Mouse (Mus musculus): ENCODE data around the gene Pck1. TPM values are rescaled to one million over a fixed set of nuclear protein-coding genes. Genes with fewer than 3 reads are reported as not detected.
"Not testable (repeated sequence)": the region's sequence is repeated elsewhere in the genome, so short reads cannot be mapped to it uniquely, and the experiment has no call there.

Pck1 gene
- total RNA-seq (2017) = not detected in 2 replicates

DNA sequence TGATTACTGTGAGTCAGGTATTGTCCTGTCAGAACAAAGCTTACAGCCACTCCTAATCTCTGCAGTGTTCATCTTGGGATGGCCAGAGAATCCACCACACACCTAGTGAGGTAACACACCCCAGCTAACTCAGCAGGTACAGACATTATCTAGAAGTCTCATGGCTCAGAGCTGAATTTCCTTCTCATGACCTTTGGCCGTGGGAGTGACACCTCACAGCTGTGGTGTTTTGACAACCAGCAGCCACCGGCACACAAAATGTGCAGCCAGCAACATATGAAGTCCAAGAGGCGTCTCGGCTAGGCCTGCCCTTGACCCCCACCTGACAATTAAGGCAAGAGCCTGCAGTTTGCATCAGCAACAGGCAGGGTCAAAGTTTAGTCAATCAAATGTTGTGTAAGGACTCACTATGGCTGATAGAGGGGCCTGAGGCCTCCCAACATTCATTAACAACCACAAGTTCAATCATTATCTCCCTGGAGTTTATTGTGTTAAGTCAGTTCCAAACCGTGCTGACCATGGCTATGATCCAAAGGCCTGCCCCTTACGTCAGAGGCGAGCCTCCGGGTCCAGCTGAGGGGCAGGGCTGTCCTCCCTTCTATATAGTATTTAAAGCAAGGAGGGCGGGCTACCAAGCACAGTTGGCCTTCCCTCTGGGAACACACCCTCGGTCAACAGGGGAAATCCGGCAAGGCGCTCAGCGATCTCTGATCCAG lies at the start of gene Pck1:
Pck1 (plus strand) TSS at position 613 of the 716 bp plus-strand sequence.
- no peak for ATAC-seq (replicated peaks in 1 of 2; ENCODE audit: insufficient read depth in 1 of 2, low FRiP score in 2 of 2, low TSS enrichment in 1 of 2, low read depth in 1 of 2, poor library complexity in 2 of 2, severe bottlenecking in 2 of 2)

DNA sequence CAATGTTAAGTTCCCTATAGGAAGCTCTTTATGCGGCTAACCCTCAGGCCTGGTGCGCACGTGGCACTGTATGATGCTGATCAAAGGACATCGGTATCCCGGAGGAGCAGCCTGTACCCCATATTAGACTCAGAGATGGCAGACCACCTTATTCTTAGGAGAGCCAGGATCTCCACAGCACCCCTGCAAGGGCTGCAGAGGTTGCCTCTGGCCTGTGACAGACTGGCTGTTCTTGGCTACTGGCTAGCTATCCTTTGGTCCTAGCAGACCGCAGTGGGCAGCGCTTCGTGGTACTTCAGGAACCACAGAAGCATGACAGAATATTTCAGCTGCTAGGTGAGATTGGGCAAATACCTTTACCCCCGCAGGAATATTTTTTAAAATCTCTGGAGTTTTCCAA lies 46.4 kb upstream of the Pck1 start:
- ATAC-seq (replicated peaks in 1 of 2; ENCODE audit: insufficient read depth in 1 of 2, low FRiP score in 2 of 2, low TSS enrichment in 1 of 2, low read depth in 1 of 2, poor library complexity in 2 of 2, severe bottlenecking in 2 of 2) = no peak

DNA sequence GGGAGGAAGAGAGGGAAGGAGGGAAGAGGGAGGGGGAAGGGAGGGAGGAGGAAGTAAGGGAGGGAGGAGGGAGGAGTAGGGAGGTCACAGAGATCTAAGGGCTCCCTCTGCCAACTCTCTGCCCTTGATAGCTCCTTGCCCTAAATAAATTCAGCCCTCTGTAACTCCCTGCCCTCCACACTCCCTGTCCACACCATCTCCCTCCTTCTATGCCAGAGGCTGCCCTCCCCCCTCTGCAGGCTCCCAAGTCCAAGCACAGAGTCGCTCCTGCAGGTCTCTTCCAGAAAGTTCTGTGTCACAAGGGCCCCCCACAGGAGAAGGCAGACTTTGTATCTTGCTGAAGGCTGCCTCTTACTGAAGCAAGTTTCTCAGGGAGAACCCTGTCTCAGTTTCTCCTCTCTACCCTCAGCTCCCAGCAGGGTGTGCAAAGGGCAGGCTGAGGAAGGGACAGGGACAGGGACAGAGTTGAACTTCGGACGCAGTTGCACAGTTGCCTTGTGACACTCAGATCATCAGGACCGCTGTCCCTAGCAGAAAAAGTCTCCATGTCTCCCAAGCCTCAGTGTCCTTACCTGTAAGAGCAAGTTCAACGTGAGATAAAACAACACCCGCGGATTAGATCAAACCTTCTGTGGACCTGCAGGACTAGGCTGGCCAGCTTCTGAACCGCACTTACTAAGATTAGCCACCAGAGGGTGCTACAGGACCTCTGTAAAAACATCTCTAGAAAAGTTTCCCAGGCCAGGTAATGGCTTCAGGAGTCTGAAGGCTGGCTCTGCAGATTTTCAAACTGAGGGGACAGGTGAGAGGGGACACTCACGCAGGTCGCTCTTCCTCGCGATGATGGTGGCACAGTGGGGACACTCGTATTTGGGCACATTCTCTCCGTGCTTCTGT lies 45.7 kb upstream of the Pck1 start:
- peak; percentile 74 to 81; a peak in 3 of 4 replicates for ATAC-seq (replicated peaks in 1 of 2; ENCODE audit: insufficient read depth in 1 of 2, low FRiP score in 2 of 2, low TSS enrichment in 1 of 2, low read depth in 1 of 2, poor library complexity in 2 of 2, severe bottlenecking in 2 of 2)

DNA sequence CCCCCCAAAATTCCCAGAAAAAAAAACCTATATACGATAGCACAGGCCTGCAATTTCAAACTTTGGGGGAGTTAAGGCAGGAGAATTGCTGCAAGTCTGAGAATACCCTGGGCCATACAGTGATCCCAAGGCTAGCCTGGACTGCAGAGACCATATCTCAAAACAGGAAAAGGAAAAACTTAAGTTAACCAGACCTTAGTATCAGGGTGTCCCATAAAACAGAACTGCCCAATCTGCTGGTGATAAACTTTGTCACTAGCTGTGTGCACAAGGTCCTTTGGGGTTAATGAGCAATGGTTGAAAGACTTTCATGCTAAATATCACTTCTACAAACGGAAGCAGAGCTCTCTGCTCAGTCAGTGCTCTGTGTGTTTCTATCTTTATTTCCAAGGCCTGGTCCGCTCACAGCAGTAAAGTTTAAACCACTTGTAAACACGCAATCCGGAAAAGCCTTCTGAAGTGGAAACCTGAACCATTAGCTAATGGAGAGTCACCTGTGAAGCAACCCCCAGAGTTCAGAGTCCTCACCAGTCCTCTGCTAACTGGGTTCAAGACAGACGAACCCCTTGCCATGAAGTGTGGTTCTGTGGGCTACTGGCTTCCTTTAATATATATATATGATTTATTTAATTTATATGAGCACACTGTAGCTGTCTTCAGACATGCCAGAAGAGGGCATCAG lies 44.2 kb upstream of the Pck1 start:
- ATAC-seq (replicated peaks in 1 of 2; ENCODE audit: insufficient read depth in 1 of 2, low FRiP score in 2 of 2, low TSS enrichment in 1 of 2, low read depth in 1 of 2, poor library complexity in 2 of 2, severe bottlenecking in 2 of 2) = no peak

DNA sequence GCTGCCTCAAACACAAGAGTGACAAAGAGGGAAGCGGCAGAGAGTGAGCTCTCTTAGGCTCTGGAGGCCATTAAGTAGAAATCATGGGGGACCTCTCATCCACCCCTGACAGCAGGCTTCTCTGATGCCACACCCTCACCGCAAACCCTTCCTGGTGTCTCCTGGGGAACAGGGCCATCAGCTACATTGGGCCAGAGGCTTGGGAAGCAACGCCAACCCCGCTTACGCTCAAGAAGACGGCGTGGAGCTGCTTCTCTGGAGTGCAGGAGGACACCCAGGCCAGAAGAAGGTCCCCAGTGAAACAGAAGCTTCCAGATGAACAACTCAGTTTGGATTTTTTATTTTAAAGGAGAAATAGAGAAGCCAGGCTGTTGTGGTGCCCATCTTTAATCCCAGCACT lies 43.3 kb upstream of the Pck1 start:
- no peak for ATAC-seq (replicated peaks in 1 of 2; ENCODE audit: insufficient read depth in 1 of 2, low FRiP score in 2 of 2, low TSS enrichment in 1 of 2, low read depth in 1 of 2, poor library complexity in 2 of 2, severe bottlenecking in 2 of 2)

DNA sequence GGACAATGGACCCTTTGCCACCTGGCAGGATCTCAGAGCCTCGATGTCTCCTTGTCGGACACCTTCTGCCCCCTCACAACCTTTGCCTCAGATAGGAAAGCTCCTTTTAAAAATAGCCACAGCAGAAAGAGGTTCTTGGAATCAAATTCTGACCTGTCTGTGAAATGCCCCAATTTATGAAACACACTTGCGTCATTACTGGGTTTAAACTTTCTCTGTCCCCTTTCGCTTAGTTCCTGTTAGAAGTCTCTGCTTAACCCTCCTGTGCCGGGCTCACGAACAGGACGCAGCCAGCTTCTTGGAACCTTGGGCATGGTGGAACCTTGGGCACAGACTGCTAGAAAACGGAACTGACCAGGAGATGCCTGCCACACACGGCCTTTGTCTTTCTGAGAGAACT lies 42.3 kb upstream of the Pck1 start:
- ATAC-seq (replicated peaks in 1 of 2; ENCODE audit: insufficient read depth in 1 of 2, low FRiP score in 2 of 2, low TSS enrichment in 1 of 2, low read depth in 1 of 2, poor library complexity in 2 of 2, severe bottlenecking in 2 of 2) = no peak

DNA sequence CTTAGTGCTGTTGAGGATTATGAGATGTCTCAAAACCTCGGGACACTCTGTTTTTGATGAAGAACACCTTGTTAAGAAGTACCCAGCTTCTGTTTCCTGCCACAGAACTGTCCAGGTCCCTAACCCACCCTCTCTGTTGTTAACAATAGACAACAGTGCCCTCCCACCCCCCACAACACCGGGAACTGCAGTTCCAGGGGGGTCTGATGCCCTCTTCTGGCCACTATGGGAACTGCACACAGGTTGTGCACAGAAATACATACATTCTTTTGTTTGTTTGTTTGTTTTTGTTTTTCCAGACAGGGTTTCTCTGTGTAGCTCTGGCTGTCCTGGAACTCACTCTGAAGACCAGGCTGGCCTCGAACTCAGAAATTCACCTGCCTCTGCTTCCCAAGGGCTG lies 39.1 kb upstream of the Pck1 start:
- ATAC-seq (replicated peaks in 1 of 2; ENCODE audit: insufficient read depth in 1 of 2, low FRiP score in 2 of 2, low TSS enrichment in 1 of 2, low read depth in 1 of 2, poor library complexity in 2 of 2, severe bottlenecking in 2 of 2) = not testable (repeated sequence)

DNA sequence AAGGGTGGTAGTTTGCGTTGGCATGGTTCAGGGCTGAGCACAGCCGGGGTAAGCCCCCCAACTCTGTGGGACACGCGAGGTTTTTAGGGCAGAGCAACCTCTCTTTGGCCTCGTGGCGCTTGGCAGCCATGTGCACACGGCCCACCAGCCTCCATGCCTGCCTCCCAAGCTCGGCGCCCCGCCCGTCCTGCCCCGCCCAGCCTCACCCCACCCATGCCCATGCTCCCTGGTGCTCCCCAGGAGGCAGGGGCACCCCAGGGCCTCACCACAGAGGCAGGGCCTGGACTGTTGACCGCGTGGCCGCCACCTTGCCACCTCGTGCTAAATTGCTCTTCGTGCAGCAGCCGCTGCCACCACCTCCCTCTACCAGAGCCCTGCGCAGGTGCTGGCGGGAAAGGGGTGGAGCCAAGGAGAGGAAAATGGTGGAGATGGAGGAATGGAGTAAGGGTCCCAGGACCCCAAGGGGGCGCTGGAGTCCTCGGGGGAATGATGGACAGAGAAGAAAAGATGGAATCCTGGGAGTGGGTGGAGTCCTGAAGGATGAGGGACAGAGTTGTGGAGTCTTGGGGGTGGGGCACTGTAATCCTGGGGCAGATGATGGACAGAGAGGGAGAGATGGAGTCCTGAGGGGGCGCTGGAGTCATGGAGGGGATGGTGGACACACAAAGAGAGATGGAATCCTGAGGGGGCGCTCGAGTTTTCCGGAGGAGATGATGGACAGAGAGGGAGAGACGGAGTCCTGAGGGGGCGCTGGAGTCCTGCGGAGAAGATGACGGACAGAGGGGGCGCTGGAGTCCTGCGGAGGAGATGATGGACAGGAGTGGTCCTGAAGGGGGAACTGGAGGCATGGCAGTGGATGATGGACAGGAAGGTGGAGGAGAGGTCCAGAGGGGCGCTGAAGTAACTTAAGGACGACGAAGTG lies 33.6 kb upstream of the Pck1 start, which contains the start of gene Ctcfl:
Ctcfl (minus strand) TSS at position 503 of the 922 bp plus-strand sequence.
- ATAC-seq (replicated peaks in 1 of 2; ENCODE audit: insufficient read depth in 1 of 2, low FRiP score in 2 of 2, low TSS enrichment in 1 of 2, low read depth in 1 of 2, poor library complexity in 2 of 2, severe bottlenecking in 2 of 2) = no peak

DNA sequence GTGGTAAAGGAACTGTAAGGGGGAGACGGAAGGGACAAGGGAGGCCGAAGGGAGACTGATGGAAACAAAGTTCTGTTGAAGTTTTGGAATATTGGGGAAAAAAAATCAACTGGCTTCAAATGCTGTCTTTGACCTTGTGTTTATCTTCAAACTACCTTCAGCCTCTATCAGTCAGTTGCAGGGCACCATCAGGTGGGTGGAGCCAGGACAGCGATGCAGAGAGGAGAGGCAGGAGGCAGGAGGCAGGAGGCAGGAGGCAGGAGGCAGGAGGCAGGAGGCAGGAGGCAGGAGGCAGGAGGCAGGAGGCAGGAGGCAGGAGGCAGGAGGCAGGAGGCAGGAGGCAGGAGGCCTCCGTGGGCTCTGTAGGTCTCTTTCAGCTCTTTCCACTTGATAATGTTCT lies 32.7 kb upstream of the Pck1 start:
- not testable (repeated sequence) for ATAC-seq (replicated peaks in 1 of 2; ENCODE audit: insufficient read depth in 1 of 2, low FRiP score in 2 of 2, low TSS enrichment in 1 of 2, low read depth in 1 of 2, poor library complexity in 2 of 2, severe bottlenecking in 2 of 2)

DNA sequence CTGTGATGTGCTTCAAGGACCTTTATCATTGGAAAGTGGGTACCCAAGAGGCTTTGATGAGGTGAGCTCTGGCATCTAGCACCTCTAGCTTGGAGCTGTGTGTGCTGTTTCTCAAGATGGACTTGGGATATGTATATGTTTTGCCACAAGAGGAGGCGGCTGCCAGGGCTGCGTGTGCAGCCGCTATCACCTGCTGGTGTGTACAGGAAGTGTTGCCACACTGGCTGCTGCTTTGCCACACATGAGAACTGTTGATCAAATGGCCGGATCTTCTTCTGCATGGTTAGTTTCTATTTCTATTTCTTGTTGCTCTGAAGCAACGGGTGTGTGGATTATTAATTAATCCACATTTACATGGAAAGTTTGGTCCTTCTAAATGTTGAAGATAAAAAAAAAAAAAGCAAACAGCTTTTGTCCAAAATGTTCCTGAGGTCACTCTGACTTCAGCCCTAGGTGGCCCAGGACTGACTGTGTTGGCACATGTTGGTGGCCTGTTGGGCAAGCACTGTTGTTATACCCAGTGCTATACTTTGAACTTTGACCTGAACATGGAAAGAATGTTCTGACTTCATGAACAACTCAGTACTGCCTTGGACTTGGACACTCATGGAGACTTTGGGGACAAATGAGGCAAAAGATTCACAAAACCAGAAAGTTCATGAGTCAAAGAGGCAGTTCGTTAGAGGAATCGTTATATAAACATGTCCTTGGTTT lies 28.7 kb upstream of the Pck1 start:
- ATAC-seq (replicated peaks in 1 of 2; ENCODE audit: insufficient read depth in 1 of 2, low FRiP score in 2 of 2, low TSS enrichment in 1 of 2, low read depth in 1 of 2, poor library complexity in 2 of 2, severe bottlenecking in 2 of 2) = 0 out of 4 replicates have a peak, but pooled peaks of 1 of the 2 experiments have one; percentile 17

DNA sequence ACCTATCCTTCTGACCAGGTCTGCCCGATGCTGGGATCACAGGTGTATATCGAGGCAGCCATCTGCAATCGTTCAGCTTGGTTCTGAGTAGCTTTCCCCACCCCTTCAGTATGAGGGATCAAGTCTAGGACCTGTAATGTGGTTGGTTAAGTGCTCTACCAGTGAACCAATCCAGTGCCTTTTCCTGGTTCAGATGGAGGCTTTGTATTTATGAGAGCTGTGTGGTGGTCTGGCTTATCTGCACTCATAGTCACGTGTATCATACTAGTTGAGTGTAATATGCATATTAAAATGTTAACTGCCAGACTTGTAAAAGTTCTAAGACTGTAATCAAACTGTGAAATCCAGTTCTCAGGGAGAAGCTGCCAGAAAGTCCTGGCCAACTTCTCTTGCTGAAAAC lies 26.5 kb upstream of the Pck1 start:
- ATAC-seq (replicated peaks in 1 of 2; ENCODE audit: insufficient read depth in 1 of 2, low FRiP score in 2 of 2, low TSS enrichment in 1 of 2, low read depth in 1 of 2, poor library complexity in 2 of 2, severe bottlenecking in 2 of 2) = no peak

DNA sequence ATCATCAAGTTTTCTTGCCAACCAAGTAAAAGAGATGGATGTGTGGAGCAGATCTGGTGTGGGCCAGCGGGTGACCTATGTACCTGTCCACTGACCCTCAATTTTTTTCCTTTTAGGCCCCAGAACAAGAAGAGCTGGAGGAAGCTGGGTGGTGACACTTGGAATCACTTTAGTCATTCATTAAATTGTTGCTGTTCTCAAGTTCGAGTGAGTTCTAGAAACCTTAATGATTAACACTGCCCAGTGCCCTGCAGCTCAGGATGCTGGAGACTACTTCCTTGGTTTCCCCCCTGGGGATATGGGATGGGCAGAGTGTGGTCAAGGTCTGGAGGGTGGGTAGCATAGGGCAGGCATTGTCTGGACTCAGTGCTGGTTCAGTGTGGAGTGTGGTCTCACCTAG lies 23.7 kb upstream of the Pck1 start:
- no peak for ATAC-seq (replicated peaks in 1 of 2; ENCODE audit: insufficient read depth in 1 of 2, low FRiP score in 2 of 2, low TSS enrichment in 1 of 2, low read depth in 1 of 2, poor library complexity in 2 of 2, severe bottlenecking in 2 of 2)

DNA sequence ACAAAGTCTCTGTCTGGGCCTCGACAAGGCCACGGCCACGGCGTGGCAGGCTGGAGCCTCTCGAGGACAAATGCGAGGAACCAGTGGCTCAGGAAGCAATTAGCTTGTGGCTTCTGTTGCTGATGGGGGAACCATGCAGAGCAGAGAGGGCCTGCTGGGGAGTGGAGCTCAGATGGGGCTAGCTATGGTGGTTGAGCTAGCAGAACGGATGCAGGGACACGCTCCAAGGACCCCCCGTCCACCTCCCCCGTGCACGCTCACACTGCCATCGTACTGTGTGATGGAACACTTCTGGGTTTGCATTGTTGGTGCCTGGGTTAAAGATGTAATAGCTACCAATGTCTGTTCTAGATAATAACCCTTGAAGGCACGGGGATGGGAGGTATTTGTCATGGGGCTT lies 20.6 kb upstream of the Pck1 start:
- no peak for ATAC-seq (replicated peaks in 1 of 2; ENCODE audit: insufficient read depth in 1 of 2, low FRiP score in 2 of 2, low TSS enrichment in 1 of 2, low read depth in 1 of 2, poor library complexity in 2 of 2, severe bottlenecking in 2 of 2)

DNA sequence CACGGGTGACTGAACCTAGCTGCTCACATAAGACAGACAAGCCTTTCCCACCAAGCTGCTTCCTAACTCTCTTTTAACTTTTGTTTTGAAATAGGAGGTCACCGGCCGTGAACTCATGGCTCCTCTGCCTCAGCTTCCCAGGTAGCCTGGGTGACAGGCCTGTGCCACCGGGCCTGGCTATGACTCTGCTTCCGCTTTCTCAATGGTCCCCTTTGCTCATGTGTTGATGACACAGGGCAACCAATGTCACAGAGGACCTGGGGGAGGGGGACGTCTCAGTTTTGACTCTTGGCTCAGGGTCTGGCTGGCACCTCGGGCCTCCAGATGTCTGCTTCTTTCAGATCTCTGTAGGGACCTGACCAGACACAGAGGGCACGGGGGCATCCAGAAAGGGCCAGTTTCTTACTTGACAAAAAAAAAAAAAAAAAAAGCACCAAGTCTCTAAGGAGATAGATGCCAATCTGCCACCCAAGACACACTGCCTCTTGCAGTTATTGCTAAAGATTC lies 20.0 kb upstream of the Pck1 start:
- no peak for ATAC-seq (replicated peaks in 1 of 2; ENCODE audit: insufficient read depth in 1 of 2, low FRiP score in 2 of 2, low TSS enrichment in 1 of 2, low read depth in 1 of 2, poor library complexity in 2 of 2, severe bottlenecking in 2 of 2)

DNA sequence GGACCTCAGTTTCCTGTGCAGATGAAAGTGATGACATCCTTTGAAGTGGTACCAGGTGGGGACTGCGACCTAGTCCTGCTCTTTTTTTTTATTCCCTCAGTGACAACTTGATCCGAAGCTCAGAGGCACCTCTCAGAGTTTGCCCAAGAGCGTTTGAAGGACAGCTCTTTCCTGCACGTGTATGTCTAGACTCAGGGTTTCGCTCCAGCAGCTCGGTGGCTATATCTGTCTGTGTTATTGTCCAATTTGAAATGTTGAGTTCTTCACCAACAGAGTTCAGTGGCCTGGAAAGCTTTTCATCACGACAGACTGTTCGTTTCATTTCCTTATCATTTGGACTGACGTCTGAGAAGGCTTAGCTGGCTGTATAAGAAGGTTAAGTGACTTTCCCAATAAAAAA lies 18.2 kb upstream of the Pck1 start:
- ATAC-seq (replicated peaks in 1 of 2; ENCODE audit: insufficient read depth in 1 of 2, low FRiP score in 2 of 2, low TSS enrichment in 1 of 2, low read depth in 1 of 2, poor library complexity in 2 of 2, severe bottlenecking in 2 of 2) = no peak

Measured in hematopoietic stem cell, adult 5-6 weeks (primary cell).